Mouse (Mus musculus) MEL (cell line): Measurements from ENCODE around the gene Gm10577.

Experiments
- CTCF ChIP-seq, 3 experiments: IDR thresholded peaks in 2 of 3; conservative IDR thresholded peaks in 1 of 3; 2 replicates each; pipeline ENCODE4 v1.5.1; 2011 to 2012; ENCODE audit warnings: low read length in 3 of 3, low read depth in 2 of 3, mild to moderate bottlenecking in 2 of 3, improper control_type of control experiment in 1 of 3, inconsistent platforms in 1 of 3, mixed read lengths in 1 of 3, moderate library complexity in 1 of 3; ENCODE audit not compliant: control insufficient read depth in 1 of 3, insufficient read depth in 1 of 3, poor library complexity in 1 of 3, severe bottlenecking in 1 of 3
- E2F4 ChIP-seq: IDR thresholded peaks from 2 replicates; pipeline ENCODE4 v1.6.1; 2011; ENCODE audit warnings: low read depth, low read length, improper control_type of control experiment, borderline replicate concordance
- HCFC1 ChIP-seq: IDR thresholded peaks from 2 replicates; pipeline ENCODE4 v1.6.1; 2012; ENCODE audit warnings: low read depth, mild to moderate bottlenecking, inconsistent platforms, low read length, improper control_type of control experiment, moderate library complexity
- USF1 ChIP-seq: IDR thresholded peaks from 2 replicates; pipeline ENCODE4 v1.6.1; 2014; ENCODE audit warnings: low read depth, mild to moderate bottlenecking, inconsistent platforms, low read length, improper control_type of control experiment, moderate library complexity

DNA sequence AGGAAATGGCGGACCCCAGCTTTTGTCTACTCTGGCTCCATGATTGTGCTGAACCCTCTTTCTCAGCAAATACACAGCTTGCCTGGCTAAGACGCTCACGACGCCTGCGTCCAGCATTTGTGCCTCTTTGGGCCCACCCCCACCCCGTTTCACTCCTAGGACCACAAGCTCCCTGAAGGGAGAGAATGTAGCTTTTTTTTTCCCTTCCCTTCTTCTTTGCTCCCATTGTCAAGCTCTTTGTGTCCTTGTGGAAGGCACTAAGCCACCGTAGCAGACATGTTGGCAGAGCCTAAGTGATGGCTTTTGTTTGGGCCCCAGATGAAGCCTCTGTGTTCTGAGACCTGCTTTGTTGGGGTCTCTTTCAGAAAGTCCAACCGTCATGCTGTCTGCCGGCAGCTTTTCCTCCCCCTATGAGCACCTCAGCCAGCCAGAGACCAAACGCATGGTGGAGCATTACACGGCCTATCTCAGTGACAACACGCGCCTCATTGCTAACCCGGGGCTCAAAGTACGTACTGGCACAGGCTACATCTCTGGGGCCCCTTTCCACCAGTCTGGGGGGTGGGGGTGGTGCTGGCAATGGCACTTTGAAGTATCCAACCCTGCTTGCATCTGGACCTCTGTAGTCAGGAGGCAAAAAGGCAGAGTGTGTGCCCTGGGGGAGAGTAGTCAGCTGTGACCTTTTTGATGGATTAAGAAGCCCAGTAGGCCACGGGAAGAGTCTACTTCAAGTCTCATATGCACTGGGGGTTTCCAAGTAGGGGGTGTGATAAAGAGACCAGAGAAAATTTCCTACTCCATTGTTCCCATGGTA is 46.6 kb downstream of the Gm10577 start:
- TF ChIP-seq CTCF (IDR thresholded peaks at IDR 0.05 in 2 of 3, conservative IDR thresholded peaks at IDR 0.05 in 1 of 3; ENCODE audit: control insufficient read depth in 1 of 3, insufficient read depth in 1 of 3, low read depth in 2 of 3, low read length in 3 of 3, poor library complexity in 1 of 3, severe bottlenecking in 1 of 3) = no peak
- no peak for TF ChIP-seq HCFC1
- TF ChIP-seq USF1 = no peak
- TF ChIP-seq E2F4 = no peak
